Mouse (Mus musculus) adrenal gland, adult 8-10 months (tissue): ENCODE measurements around the gene Iqck. TPM values are rescaled to one million over a fixed set of nuclear protein-coding genes. Genes with fewer than 3 reads are reported as not detected.

Source experiments
- DNase-seq: peaks from one replicate; pipeline ENCODE4 v3.0.0; 2022
- total RNA-seq, 4 experiments: library from RNA; stranded (reverse); gene quantifications; 2 replicates each; pipeline ENCODE4 v1.2.4; 2022

The Iqck gene
- total RNA-seq: 10 to 100 TPM; 13.0 to 35.4 (median 24.5) TPM

DNA sequence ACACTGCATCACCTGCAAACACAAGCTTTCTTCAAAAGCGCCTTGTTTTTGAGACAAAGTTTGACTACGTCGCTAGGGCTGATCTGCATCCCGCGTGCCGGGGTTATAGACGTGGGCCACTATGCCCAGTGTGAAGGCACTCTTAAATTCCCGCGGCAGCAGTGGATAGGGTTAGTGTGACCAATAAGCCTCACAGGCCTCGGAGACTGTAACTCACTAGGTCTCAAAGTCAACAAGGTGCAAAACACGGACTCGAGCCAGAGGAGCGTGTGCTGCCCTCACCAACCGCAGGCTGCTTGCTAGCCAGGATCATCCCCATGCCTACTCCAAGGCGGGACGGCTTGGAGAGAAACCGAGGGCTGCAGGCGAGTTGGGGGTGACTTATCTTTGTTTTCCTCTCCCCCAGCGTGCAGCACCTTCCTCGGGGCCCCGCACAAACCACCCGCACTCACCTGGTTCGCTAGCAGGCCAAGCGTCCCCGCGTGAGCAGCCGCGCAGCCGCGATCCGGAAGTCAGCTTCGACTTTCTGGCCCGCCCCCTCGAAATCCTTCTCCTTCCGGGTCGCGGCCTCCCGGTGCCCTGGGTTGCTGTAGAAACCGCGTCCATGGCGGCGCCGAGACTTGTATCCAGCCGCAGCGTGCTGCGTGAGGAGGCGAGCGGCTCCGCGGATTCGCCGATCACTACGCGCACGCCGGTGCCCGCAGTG, at the start of gene Iqck:
Gene Iqck (plus strand): TSS at position 582 of the 706 bp plus-strand sequence.
- DNase-seq: peak; percentile 88

DNA sequence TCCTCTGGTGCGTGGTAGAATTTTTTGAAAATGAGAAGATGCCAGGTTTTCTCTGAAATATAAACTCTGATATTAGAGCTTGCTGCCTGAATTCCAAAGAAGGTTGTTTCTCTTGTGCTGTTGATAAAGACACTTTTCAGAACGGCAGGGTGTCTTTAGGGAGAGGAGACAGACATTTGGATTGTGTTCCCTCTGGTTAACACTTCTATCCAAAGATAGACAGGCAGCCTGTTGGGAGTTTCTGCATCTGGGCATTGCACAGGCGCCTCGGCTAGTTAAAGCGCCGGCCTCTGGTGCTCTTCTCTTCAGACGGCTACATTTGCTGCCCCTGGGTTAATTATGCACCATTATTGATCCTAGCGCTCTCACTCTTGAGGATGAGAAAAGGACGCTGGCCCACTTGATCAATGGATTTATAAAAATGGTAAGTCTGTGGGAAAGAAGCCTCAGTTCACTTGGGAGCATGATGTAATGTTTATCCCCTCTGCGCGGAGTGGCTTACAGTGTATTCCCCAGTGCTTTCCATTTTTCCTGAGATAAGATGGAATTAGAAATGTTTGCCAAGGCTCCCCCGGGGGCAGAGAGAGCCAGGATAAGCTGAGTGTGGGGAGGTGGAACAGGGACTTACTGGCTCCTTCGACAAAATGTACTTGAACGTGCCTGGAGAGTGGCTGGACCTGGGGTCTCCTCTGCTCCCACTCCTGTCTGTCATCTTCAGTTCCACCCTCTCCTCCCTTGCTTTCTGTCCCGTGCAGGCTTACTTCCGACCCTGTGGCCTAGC, 48.7 kb upstream of the Iqck start:
- no peak for DNase-seq

- DNase-seq: no peak
Measured at GRCm38 (mm10) chr7:118807899-118808298, 47.7 kb upstream of the Iqck start.

DNA sequence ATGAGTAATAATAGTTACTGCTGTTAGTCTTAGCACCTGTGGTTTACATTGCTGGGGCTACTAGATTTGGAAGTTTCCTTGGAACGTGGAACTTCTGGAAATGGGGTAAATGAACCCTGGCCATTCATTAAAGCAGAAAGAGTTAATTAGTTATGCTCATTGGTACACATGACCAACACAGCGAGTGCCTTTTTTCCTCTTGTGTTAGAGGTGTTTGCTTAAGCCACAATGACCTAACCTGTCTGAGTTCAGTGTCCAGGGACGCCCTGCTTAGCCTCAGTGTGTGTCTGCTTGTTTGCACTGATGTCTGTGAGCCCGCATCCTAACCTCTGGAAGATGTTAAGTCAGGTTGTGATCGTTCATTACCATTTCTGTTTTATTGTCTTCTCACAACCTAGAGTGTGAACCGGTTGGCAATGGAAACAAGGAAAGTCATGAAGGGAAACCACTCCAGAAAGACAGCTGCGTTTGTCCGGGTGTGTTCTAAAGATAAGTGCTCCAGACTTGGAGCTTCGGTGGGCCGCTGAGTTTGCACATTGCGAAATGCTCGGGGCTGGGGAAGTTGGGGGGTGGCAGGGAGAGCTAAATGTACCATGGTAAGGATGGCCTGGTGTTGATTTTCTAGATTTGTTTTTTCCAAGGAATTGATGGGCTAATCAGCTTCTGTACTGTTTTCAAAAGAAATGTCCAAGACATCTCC, 44.0 kb upstream of the Iqck start:
- DNase-seq: no peak

DNA sequence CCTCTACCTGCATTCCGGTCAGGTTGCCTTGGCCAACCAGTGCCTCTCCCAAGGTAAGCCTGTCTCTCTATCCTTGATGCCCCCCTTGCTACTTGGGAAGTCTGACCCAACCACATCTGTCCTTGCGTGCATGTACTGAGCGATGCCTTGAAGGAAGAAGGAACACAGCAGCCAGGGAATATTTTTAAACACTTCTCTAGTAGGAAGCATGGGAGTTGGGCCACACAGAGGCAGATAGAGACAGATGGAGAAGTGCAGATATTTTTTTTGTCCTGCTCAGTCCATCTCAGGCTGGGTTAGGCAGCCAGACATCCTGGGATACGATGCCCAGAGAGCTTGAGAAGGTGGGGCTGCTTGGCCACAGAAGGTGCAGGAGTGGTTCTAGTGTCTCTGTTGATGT, 42.0 kb upstream of the Iqck start:
- no peak for DNase-seq

GRCm38 (mm10) chr7:118816275-118816674, 39.3 kb upstream of the Iqck start:
- DNase-seq: no peak

GRCm38 (mm10) chr7:118817741-118818140, 37.8 kb upstream of the Iqck start:
- DNase-seq: no peak

GRCm38 (mm10) chr7:118819666-118820065, 35.9 kb upstream of the Iqck start:
- DNase-seq: no peak

GRCm38 (mm10) chr7:118821356-118821755, 34.2 kb upstream of the Iqck start:
- DNase-seq: no peak

DNA sequence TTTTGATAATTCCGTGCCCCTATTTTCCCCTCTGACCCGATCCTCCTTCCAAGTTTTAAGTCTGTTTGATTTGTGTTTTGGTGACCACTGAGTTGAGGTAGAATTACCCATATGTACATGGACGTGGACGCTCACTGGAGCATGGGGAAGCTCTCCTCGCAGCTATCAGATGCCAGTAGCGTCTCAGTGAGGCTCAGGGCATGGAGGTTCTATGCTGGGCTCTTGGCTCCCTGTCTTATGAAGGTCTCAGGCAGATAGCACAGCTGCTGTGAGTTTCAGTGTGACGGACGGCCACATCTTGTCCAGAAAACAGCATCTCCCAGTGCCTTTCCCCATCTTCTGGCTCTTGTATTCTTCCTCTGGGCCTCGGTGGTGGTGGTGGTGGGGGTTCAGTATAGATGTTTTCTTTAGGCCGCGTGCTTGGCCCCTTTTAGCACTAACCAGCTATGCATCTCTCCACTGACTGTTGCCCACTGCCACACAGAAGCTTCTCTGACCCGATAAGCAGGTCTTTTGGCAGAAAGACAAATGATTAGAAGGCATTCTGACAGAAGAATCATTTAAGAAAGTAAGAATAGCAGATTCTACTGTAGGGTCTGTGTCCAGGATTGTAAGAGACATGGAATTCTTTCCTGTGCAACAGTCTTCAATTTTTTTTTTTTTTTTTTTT, 33.5 kb upstream of the Iqck start:
- no peak for DNase-seq

DNA sequence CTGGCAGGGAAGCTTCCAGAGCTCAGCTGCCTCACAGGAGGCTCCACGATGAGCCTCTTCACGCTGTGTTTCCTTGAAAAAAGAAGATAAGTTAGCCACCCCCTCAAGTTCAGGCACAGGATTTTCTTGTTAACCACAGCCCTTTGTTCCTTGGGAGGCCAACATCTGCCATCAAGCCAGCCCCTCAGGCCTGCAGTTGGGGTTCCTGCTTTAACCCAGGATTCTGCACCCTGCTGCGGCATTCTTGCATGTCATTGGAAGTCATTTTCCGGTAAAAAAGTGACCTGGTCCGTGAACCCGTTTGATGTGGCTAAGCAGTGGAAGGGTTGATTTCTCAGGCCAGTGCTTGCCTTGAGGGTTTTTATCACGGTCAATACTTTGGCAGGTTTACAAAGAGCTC, 31.1 kb upstream of the Iqck start:
- DNase-seq: no peak

DNA sequence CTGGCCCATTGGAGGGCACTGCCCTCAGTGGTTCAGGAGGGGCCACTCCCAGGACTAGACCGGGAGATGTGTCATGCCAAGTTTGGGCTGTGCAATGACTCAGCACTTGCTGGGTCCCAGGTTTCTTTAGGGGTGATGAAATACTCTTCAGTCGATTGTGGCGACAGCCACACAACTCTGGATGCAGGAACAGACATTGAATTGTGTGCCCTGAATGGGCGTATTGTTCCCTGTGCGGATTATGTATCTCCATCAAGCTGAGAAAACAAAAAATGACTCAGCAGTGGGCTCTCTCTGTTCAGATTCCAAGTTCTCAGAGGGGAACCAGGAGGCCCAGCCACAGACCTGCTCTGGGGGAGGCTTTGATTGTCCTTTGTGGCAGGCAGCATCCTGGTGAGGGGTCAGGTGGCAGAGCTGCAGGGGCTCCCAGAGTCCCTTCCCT, 27.6 kb upstream of the Iqck start:
- peak; percentile 49 for DNase-seq

GRCm38 (mm10) chr7:118837901-118838300, 17.7 kb upstream of the Iqck start:
- DNase-seq: no peak

- no peak for DNase-seq
Measured at GRCm38 (mm10) chr7:118841030-118841745, 14.4 kb upstream of the Iqck start.

DNA sequence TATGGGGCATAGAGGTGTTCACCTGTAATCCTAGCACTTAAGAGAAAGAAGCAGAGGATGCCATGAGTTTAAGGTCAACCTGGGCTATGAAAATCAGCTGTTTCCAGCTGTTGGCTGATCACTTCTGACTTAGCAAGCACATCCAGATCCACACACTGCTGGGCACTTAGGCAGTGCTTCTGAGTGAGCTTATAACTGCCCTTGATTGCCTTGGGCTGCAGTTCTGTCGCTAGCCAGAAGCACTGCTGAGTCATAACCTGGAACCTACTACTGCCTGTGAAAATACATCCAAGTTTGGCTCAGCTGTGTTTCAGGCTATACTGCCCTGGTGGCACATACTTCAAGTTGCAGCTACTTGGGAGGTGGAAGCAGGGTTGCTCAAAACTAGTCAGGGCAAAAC, 13.8 kb upstream of the Iqck start:
- DNase-seq: peak; percentile 39

DNA sequence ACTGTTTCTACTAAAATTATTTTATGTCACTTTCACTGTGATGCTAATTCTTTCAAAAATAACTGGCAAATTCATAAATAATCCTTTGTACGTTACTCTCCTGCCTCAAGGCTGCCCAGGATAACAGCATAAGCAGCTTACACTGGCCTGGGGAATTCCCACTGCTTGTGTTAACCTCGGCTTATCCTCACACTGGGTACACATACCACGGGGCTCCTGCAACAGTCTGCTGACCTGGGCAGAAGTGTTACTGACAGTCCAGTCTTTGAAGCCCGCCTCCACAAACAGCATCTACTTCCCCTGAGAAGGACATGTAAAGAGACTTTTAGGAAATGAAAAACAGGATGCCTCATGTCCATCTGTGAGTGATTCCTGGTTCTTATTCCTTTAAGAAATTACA, 12.6 kb upstream of the Iqck start:
- DNase-seq: no peak

GRCm38 (mm10) chr7:118845141-118845540, 10.4 kb upstream of the Iqck start:
- no peak for DNase-seq

DNA sequence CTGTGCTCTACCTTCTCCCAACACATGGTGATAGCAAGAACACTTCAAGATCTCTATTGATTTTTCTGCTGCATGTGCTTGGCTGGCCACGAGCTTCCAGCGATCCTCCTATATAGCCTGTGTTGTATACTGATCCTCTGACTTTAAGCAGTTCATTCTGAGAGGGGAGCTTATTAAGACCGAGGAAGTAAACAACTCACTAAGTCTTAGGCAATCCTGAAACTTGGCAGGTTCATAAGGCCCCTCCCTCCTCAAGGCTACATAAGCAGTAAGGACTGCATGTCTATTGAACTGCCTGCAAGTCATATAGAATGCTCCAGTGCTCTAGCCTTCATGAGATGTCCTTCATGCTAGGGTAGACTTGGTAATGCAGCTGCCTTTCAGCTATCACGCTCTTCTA, 9.2 kb upstream of the Iqck start:
- no peak for DNase-seq

- DNase-seq: peak; percentile 64
Measured at GRCm38 (mm10) chr7:118848796-118849195, 6.8 kb upstream of the Iqck start.

DNA sequence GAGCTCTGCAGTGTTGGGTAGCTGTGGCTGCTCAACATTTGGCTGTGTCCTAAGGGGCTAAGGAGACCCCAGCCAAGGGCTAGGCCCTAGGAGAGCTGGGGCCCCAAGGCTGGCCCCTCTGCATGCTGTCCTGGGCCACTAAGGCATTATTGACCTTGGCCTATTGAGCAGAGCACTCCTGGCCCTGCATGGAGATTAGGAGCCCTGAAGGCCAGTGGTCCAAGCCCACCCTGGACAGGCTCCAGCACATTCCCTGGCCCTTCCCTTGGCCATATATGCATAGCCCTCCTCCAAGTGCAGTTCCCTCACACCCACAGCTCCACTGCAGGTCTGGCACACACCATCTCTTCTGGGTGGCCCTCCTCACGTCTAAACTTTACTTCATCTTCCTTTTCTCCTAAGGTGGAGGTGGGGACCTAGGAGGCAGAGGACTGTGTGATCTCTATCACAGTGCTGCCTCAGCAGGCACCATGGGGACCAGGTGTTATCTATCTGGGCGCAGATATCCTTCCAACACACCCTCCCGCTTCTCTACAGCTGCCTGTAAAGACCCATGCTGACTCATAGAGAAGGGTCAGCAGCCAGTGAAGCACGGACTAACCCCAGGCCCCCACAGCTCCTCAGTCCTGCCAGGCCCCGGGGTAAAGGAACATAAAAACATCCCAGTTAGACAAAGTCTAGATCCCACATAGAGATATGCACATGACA, 5.9 kb upstream of the Iqck start:
- DNase-seq: no peak

- peak; percentile 55 for DNase-seq
Measured at GRCm38 (mm10) chr7:118850676-118851290, 4.8 kb upstream of the Iqck start.
